Mouse (Mus musculus): ENCODE measurements around the gene Psrc1. TPM values are rescaled to one million over a fixed set of nuclear protein-coding genes. Genes with fewer than 3 reads are reported as not detected.

Gene Psrc1
- polyA plus RNA-seq (2012; rRNA removed): 13.2 and 14.0 TPM in 2 replicates

DNA sequence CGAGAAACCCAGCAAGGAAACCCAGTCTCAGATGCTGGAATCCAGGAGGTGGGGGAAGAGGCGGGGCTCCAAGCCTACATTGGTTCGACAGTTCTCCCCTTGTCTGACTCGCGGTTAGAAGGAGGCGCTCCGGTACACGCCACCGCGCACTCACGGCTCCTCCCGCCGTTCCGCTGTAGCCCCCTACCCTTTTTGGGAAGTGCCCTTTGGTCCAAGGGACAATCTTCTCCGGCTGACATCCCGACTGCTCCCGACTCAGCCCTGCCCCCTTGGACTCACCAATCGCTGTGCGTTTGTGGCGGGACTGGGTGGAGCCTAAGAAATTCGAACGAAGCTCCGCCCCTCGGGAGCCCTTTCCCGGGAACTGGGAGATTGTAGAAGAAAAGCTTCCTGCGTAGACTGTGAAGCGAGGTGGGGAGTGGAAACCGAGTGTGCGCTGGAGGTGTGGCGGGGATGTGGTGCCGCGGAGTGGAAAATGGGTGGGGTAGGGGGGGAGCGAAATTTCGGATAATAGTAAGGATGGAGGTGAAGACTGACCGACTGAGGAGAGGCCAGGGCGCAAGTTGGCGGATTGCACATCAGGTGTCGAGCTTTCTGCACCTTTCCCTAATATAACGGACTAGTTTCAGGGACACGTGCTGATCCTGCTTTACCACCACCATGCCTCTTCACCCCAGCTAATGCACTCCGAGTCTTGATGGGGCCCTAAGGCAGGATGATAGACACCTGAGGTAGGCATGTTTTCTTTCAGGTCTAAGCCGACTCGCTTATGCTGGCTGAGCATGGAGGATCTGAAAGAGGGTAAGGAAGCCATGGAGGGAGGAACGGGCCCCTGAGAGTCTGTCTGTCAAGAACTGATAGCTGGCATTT, at the start of gene Psrc1:
Gene Psrc1 (plus strand): TSS at position 355 of the 870 bp plus-strand sequence.

DNA sequence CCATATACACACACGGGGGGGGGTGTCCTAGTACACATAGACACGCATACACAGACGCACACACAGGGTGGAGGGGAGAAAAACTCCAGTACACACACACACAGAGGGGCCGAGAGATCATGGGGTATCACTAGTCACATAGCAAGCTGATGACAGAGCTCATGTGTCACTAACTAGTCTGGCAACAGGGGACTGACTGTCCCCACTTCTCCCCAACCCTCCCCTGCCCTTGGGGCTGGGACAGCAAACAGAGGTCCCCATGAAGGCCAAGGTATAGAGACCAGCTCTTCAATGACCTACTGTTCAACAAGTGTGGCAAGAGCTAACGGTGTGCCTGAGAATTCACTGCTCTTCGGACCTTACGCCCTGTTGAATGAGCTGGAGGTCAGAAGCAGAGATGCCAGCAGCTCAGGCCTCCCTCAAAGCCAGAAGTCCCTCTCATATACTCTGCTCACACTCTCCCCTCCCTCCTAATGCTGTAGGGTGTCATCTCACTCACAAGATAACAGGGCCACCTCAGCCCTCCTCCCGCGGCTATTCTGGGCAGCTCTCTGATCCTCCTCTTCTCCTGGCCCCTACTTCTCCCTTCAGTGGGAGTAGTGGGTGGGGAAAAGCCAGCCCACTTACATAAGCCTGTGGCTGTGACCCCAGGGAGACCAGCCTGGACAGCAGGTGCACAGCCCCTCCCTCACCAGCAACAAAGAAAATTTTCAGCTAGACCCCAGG, 19.2 kb upstream of the Psrc1 start, which contains the start of gene Mybphl:
Gene Mybphl (plus strand): TSS at position 642 of the 726 bp plus-strand sequence.

DNA sequence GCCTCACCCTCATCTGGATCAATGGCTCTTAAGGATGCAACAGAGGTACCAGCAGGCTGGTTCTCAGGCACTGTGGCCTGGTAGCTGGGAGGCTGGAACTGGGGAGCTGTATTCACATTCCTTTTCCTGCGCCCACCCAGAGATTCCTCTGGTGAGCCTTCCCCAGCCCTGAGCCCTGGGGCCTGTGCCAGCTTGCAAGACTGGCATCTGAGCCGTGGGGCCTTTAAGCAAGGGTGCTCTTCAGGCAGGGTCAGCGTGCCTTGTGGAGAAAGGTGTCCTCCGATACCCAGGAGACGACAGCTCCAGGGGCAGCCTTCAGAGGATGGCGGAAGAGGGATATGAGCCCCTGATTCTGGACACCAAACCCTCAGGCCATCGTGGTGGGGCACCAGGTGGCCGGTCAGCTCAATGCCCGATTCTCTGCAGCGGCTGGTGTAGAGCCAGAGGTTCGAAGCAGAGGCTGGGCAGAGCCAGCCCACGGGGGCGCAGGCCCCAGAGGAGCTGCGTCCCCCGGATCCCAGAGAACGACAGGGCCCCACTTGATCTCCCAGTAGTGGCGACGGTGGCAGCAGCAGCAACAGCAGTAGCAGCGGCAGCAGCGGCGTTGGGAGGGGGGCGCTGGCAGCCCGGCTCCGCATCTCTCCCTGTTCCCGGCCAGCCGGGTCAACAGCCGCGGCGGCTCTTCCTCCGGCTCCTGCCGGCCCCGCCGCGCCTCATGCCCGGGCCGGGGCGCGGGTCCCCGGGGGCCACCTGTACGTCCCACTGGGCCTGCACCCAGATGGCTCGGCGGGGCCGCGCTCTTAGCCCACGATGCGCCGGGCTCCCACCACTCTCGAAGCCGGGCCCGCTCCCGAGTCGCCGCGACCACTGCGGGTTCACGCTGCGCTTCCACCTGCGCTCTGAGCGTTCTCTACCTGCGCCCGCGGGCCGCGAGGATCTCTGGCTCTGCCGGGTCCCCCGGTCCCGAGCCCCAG, 31.5 kb downstream of the Psrc1 start, which contains the start of gene Celsr2:
Gene Celsr2 (minus strand): TSS at position 696 of the 974 bp plus-strand sequence.

Other genes starting within 250 kb of the Psrc1 start
- gene Gnai3, start 237.7 kb upstream of the Psrc1 start, polyA plus RNA-seq (2012; rRNA removed): 36.8 and 37.1 TPM in 2 replicates
- gene Gpr61, start 229.0 kb upstream of the Psrc1 start, polyA plus RNA-seq (2012; rRNA removed): 0.01 TPM in 1 of 2 replicates, not detected in the other
- 1.9 and 2.2 TPM in 2 replicates for gene Amigo1, start 197.5 kb upstream of the Psrc1 start, polyA plus RNA-seq (2012; rRNA removed)
- 1.8 and 1.9 TPM in 2 replicates for gene Cyb561d1, start 182.6 kb upstream of the Psrc1 start, polyA plus RNA-seq (2012; rRNA removed)
- 1.6 and 1.9 TPM in 2 replicates for gene Atxn7l2, start 172.9 kb upstream of the Psrc1 start, polyA plus RNA-seq (2012; rRNA removed)
- 0.03 and 0.06 TPM in 2 replicates for gene Sypl2, start 157.2 kb upstream of the Psrc1 start, polyA plus RNA-seq (2012; rRNA removed)
- gene Psma5, start 126.9 kb upstream of the Psrc1 start, polyA plus RNA-seq (2012; rRNA removed): 69.8 and 80.8 TPM in 2 replicates
- 10.5 and 12.8 TPM in 2 replicates for gene Sort1, start 99.8 kb upstream of the Psrc1 start, polyA plus RNA-seq (2012; rRNA removed)
- 1.0 and 2.0 TPM in 2 replicates for gene Mybphl, start 18.9 kb upstream of the Psrc1 start, polyA plus RNA-seq (2012; rRNA removed)
- gene Celsr2, start 31.7 kb downstream of the Psrc1 start, polyA plus RNA-seq (2012; rRNA removed): 0.30 and 0.39 TPM in 2 replicates
- gene Sars, start 61.4 kb downstream of the Psrc1 start, polyA plus RNA-seq (2012; rRNA removed): 30.3 and 33.2 TPM in 2 replicates
- not detected in 2 replicates for gene 1700013F07Rik, start 150.3 kb downstream of the Psrc1 start, polyA plus RNA-seq (2012; rRNA removed)
- 0.37 and 0.68 TPM in 2 replicates for gene 5330417C22Rik, start 152.7 kb downstream of the Psrc1 start, polyA plus RNA-seq (2012; rRNA removed)
- 3.7 and 3.9 TPM in 2 replicates for gene Tmem167b, start 178.6 kb downstream of the Psrc1 start, polyA plus RNA-seq (2012; rRNA removed)
- 6.2 and 6.7 TPM in 2 replicates for gene Taf13, start 187.9 kb downstream of the Psrc1 start, polyA plus RNA-seq (2012; rRNA removed)
- gene Wdr47, start 207.4 kb downstream of the Psrc1 start, polyA plus RNA-seq (2012; rRNA removed): 1.3 and 1.4 TPM in 2 replicates

Data from liver, embryonic 18 days (tissue).